In the genomic region with DNA sequence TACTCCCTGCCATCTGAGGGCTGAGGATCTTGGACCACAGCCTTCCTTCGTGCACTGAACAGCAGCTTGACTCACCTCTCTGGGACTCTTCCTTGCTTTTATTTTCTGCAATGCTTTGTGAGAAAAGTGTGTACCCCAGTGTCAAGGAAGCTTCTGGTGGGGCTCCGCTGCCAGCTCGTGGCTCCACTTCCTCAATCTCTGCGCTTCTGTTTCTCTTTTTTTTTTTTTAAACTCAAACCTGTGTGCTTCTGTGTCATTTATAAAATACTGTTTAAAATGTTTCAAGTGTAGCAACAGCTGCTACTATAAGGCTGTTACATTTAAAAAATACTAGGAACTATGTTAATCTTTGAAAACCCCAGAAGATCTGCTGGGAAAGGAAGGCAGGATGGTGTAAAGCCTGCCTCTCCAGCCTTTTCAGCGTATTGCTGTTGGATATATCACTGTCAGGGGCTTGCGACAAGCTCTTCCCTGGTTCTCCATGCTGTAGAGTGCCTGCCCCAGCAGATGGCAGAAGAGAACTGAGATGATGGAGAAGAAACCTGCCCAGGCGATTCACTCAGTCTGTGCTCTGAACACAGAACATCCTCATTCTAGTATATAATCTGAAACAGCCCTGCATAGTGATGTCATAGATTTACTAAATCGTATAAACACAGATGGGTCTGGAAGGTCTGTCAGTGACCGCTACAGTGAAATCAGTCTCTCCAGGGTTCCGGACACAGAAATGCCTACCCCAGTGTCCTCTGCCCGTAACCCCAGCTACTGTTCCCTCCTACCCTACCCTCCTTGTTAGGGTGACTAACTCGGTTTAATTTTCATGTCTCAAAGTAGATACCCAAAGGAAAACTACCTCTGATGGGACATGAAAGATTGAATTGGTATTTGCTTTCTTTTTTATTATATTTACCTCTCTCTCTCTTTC, we compare ENCODE assay signal across 1 mouse cellular context.
TF ChIP-seq lines count a peak whose summit lies in the region.

No protein-coding gene starts in this region.

TF ChIP-seq in CH12.LX, 34 proteins besides CTCF, POLR2A, EP300 and RAD21 (continued from another document):
- TF ChIP-seq ZC3H11A (IDR thresholded peaks at IDR 0.05; ENCODE audit: low read depth, low read length) = peak; percentile 78
- no peak for TF ChIP-seq MAX (IDR thresholded peaks at IDR 0.05; ENCODE audit: low read length)
- no peak for TF ChIP-seq UBTF (IDR thresholded peaks at IDR 0.05; ENCODE audit: low read depth, low read length)
- TF ChIP-seq NELFE (IDR thresholded peaks at IDR 0.05; ENCODE audit: low read depth, low read length) = 0 out of 2 replicates have a peak, but pooled peaks have one; percentile 25
- no peak for TF ChIP-seq USF2 (conservative IDR thresholded peaks at IDR 0.05; ENCODE audit: low read depth, low read length)
- TF ChIP-seq ELF1 (IDR thresholded peaks at IDR 0.05; ENCODE audit: low read depth, low read length) = no peak; the same call in 1 of the 2 replicates
- peak; percentile 93 for TF ChIP-seq SMC3 (IDR thresholded peaks at IDR 0.05; ENCODE audit: low read depth, low read length)
- TF ChIP-seq MXI1 (IDR thresholded peaks at IDR 0.05; ENCODE audit: low read depth, low read length) = peak; percentile 26; the same call in 1 of the 2 replicates
